In the genomic region with DNA sequence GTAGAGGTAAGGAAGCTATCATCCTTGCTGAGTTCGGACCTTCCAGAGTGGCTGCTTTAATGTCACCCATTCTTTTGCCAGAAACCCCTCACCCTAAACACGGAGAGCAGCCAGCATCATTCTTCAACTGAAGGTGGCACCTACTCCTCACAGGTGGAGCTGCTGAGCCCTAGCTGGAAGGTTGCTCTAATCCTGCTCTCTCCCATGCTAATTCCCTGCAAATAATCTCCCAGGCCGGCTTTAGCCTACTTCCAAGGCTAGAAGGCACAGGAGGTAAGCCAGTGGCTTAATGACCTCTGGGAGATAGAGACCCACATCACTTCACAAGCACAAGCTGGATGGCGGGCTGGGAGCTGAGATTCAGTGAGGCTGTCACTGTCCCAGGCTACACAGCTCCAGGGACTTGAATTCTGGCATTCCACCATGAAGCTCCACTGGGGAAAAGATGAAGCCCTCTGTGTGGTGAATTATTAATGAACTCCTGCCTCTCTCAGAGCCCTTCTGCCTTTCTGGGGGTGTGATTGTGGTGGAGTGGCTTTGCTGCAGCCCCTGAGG, we compare ENCODE assay signal across 23 mouse cellular contexts. TPM values are rescaled to one million over a fixed set of nuclear protein-coding genes. Genes with fewer than 3 reads are reported as not detected.
DNase-seq lines count a peak whose midpoint lies in the region; ATAC-seq and TF ChIP-seq lines count a peak whose summit lies in the region.
"Had no signal": no experiment of that assay in that cellular context is flagged by ENCODE, and none has a peak within 500 bp of the region (broad histone marks: within the 10 kb centered on the region; RNA-seq: fewer than 3 reads in every experiment).

No protein-coding gene starts in this region.

- H3K27ac ChIP-seq in hindbrain, embryonic 11.5 days (ENCODE audit: low read depth, low read length) = no peak overlapping the region
- no peak overlapping the region for H3K27ac ChIP-seq in hindbrain, embryonic 10.5 days
- no peak overlapping the region; the same call in 1 of the 2 replicates for H3K27ac ChIP-seq in neural tube, embryonic 13.5 days (replicated peaks)
- no peak overlapping the region for H3K27ac ChIP-seq in neural tube, embryonic 15.5 days (replicated peaks)
- H3K27ac ChIP-seq in midbrain, embryonic 13.5 days = no peak overlapping the region
- H3K27ac ChIP-seq in stomach, postnatal 0 days (replicated peaks) = no peak overlapping the region
- H3K27ac ChIP-seq in limb, embryonic 10.5 days = no peak overlapping the region
- H3K27ac ChIP-seq: embryonic facial prominence, embryonic 13.5 days; forebrain, embryonic 15.5 days; gastrocnemius, adult 2 months; limb, embryonic 12.5 days; liver, embryonic 13.5 days had no signal

- no peaks in the 10 kb centered on the region for H3K36me3 ChIP-seq in hindbrain, embryonic 11.5 days (ENCODE audit: control insufficient read depth, insufficient read depth, low read length)
- H3K36me3 ChIP-seq in hindbrain, embryonic 10.5 days = no peaks in the 10 kb centered on the region
- H3K36me3 ChIP-seq in neural tube, embryonic 13.5 days = no peaks in the 10 kb centered on the region
- H3K36me3 ChIP-seq in neural tube, embryonic 15.5 days = no peaks in the 10 kb centered on the region
- H3K36me3 ChIP-seq in midbrain, embryonic 13.5 days = no peaks in the 10 kb centered on the region
- no peaks in the 10 kb centered on the region for H3K36me3 ChIP-seq in stomach, postnatal 0 days (ENCODE audit: control insufficient read depth, insufficient read depth, low read length)
- H3K36me3 ChIP-seq in limb, embryonic 10.5 days = no peaks in the 10 kb centered on the region
- H3K36me3 ChIP-seq: embryonic facial prominence, embryonic 13.5 days; forebrain, embryonic 15.5 days; limb, embryonic 12.5 days; liver, embryonic 13.5 days had no signal

- H3K4me3 ChIP-seq in hindbrain, embryonic 11.5 days (ENCODE audit: low read depth, low read length) = no peak overlapping the region
- no peak overlapping the region for H3K4me3 ChIP-seq in hindbrain, embryonic 10.5 days
- H3K4me3 ChIP-seq in neural tube, embryonic 13.5 days = no peak overlapping the region
- no peak overlapping the region for H3K4me3 ChIP-seq in neural tube, embryonic 15.5 days (replicated peaks)
- no peak overlapping the region for H3K4me3 ChIP-seq in midbrain, embryonic 13.5 days (replicated peaks)
- H3K4me3 ChIP-seq in stomach, postnatal 0 days (ENCODE audit: low read depth, low read length) = no peak overlapping the region
- H3K4me3 ChIP-seq in limb, embryonic 10.5 days = no peak overlapping the region
- H3K4me3 ChIP-seq: embryonic facial prominence, embryonic 13.5 days; forebrain, embryonic 15.5 days; gastrocnemius, adult 2 months; limb, embryonic 12.5 days; liver, embryonic 13.5 days had no signal

- TF ChIP-seq EP300 in stomach, postnatal 0 days (optimal IDR thresholded peaks at IDR 0.05) = no peak

- no peak overlapping the region for H3K4me2 ChIP-seq in hindbrain, embryonic 11.5 days (replicated peaks; ENCODE audit: low read depth, low read length)
- H3K4me2 ChIP-seq in neural tube, embryonic 13.5 days = no peak overlapping the region
- no peak overlapping the region for H3K4me2 ChIP-seq in neural tube, embryonic 15.5 days
- H3K4me2 ChIP-seq in midbrain, embryonic 13.5 days (replicated peaks) = no peak overlapping the region
- no peak overlapping the region for H3K4me2 ChIP-seq in stomach, postnatal 0 days (replicated peaks; ENCODE audit: low read depth)
- H3K4me2 ChIP-seq: embryonic facial prominence, embryonic 13.5 days; forebrain, embryonic 15.5 days; heart, embryonic 11.5 days; limb, embryonic 12.5 days; liver, embryonic 13.5 days had no signal

- H3K9ac ChIP-seq in hindbrain, embryonic 11.5 days (ENCODE audit: low read depth, low read length) = no peak overlapping the region
- no peak overlapping the region for H3K9ac ChIP-seq in neural tube, embryonic 13.5 days
- no peak overlapping the region for H3K9ac ChIP-seq in neural tube, embryonic 15.5 days (replicated peaks)
- H3K9ac ChIP-seq in midbrain, embryonic 13.5 days (replicated peaks) = no peak overlapping the region
- H3K9ac ChIP-seq in stomach, postnatal 0 days (ENCODE audit: low read length) = no peak overlapping the region
- H3K9ac ChIP-seq: embryonic facial prominence, embryonic 13.5 days; forebrain, embryonic 15.5 days; limb, embryonic 12.5 days; liver, embryonic 13.5 days had no signal

- H3K27me3 ChIP-seq in hindbrain, embryonic 11.5 days (ENCODE audit: control insufficient read depth, insufficient read depth, low read length) = no peaks in the 10 kb centered on the region
- H3K27me3 ChIP-seq in hindbrain, embryonic 10.5 days (ENCODE audit: insufficient read depth, poor library complexity, severe bottlenecking) = no peaks in the 10 kb centered on the region
- no peaks in the 10 kb centered on the region for H3K27me3 ChIP-seq in neural tube, embryonic 13.5 days
- H3K27me3 ChIP-seq in neural tube, embryonic 15.5 days (replicated peaks) = no peaks in the 10 kb centered on the region
- no peaks in the 10 kb centered on the region for H3K27me3 ChIP-seq in midbrain, embryonic 13.5 days
- no peaks in the 10 kb centered on the region for H3K27me3 ChIP-seq in stomach, postnatal 0 days (ENCODE audit: control insufficient read depth, insufficient read depth, low read length)
- no peaks in the 10 kb centered on the region for H3K27me3 ChIP-seq in limb, embryonic 10.5 days (ENCODE audit: low read depth, poor library complexity, severe bottlenecking)
- H3K27me3 ChIP-seq: embryonic facial prominence, embryonic 13.5 days; forebrain, embryonic 15.5 days; limb, embryonic 12.5 days; liver, embryonic 13.5 days had no signal

- no peaks in the 10 kb centered on the region for H3K4me1 ChIP-seq in hindbrain, embryonic 11.5 days (replicated peaks; ENCODE audit: control insufficient read depth, insufficient read depth, low read length)
- H3K4me1 ChIP-seq in hindbrain, embryonic 10.5 days (replicated peaks) = no peaks in the 10 kb centered on the region
- peaks cover 7% of the 10 kb centered on the region; the same call in 1 of the 2 replicates for H3K4me1 ChIP-seq in neural tube, embryonic 13.5 days (replicated peaks)
- no peaks in the 10 kb centered on the region for H3K4me1 ChIP-seq in neural tube, embryonic 15.5 days
- H3K4me1 ChIP-seq in midbrain, embryonic 13.5 days (replicated peaks) = peaks cover 9% of the 10 kb centered on the region
- H3K4me1 ChIP-seq in stomach, postnatal 0 days (replicated peaks; ENCODE audit: control insufficient read depth, insufficient read depth) = no peaks in the 10 kb centered on the region
- H3K4me1 ChIP-seq in limb, embryonic 10.5 days = no peaks in the 10 kb centered on the region
- H3K4me1 ChIP-seq: embryonic facial prominence, embryonic 13.5 days; forebrain, embryonic 15.5 days; limb, embryonic 12.5 days; liver, embryonic 13.5 days had no signal

- H3K9me3 ChIP-seq in hindbrain, embryonic 11.5 days (ENCODE audit: control insufficient read depth, low read length) = no peaks in the 10 kb centered on the region
- no peaks in the 10 kb centered on the region for H3K9me3 ChIP-seq in hindbrain, embryonic 10.5 days
- no peaks in the 10 kb centered on the region for H3K9me3 ChIP-seq in neural tube, embryonic 13.5 days
- H3K9me3 ChIP-seq in neural tube, embryonic 15.5 days (replicated peaks) = no peaks in the 10 kb centered on the region
- no peaks in the 10 kb centered on the region for H3K9me3 ChIP-seq in midbrain, embryonic 13.5 days
- H3K9me3 ChIP-seq in stomach, postnatal 0 days (ENCODE audit: control insufficient read depth, low read length) = no peaks in the 10 kb centered on the region
- no peaks in the 10 kb centered on the region for H3K9me3 ChIP-seq in limb, embryonic 10.5 days (replicated peaks)
- H3K9me3 ChIP-seq: embryonic facial prominence, embryonic 13.5 days; forebrain, embryonic 15.5 days; liver, embryonic 13.5 days had no signal

- WGBS in hindbrain, embryonic 11.5 days = 49% methylated on average over 4 of the region's 4 CpGs
- 57% methylated on average over 4 of the region's 4 CpGs for WGBS in hindbrain, embryonic 10.5 days
- 38% methylated on average over 4 of the region's 4 CpGs for WGBS in neural tube, embryonic 13.5 days
- WGBS in neural tube, embryonic 15.5 days = 43% methylated on average over 4 of the region's 4 CpGs
- WGBS in midbrain, embryonic 13.5 days = 37% methylated on average over 4 of the region's 4 CpGs
- 51% methylated on average over 4 of the region's 4 CpGs for WGBS in stomach, postnatal 0 days
- 51% methylated on average over 4 of the region's 4 CpGs for WGBS in limb, embryonic 10.5 days

- no peak for TF ChIP-seq CTCF in stomach, postnatal 0 days (IDR thresholded peaks at IDR 0.05; ENCODE audit: low read depth)

- ATAC-seq in hindbrain, embryonic 11.5 days (ENCODE audit: low FRiP score) = peak; percentile 30; the same call in 1 of the 2 replicates
- ATAC-seq in neural tube, embryonic 13.5 days (ENCODE audit: low read depth) = peak; percentile 50; the same call in 1 of the 2 replicates
- no peak for ATAC-seq in neural tube, embryonic 15.5 days (ENCODE audit: low FRiP score)
- peak; percentile 79 for ATAC-seq in midbrain, embryonic 13.5 days
- ATAC-seq in stomach, postnatal 0 days (ENCODE audit: low FRiP score, low TSS enrichment) = no peak
- ATAC-seq: CD4-positive, CD25-positive, alpha-beta regulatory T cell, adult 4 months; forebrain, embryonic 15.5 days; Patski had no signal

- no peak for DNase-seq in hindbrain, embryonic 11.5 days (ENCODE audit: low spot score)
- DNase-seq in hindbrain, embryonic 10.5 days (ENCODE audit: low spot score) = no peak
- DNase-seq in retina, postnatal 1 day = peak; percentile 82
- no peak for DNase-seq in stomach, postnatal 0 days (ENCODE audit: low spot score)
- DNase-seq in limb, embryonic 10.5 days (ENCODE audit: low spot score) = no peak
- DNase-seq: adrenal gland, postnatal 10 days; cerebellum, adult 11 months; cerebellum, postnatal 10 days; gastrocnemius, adult 2 months; heart, postnatal 10 days; kidney, adult 2 months; kidney, postnatal 25 days; liver, embryonic 13.5 days; right cerebral cortex, adult 18-20 months had no signal

RNA-seq across cellular contexts. Expression of a gene that starts 54.2 kb away (rescaled TPM):
- 43.3 and 45.0 TPM in 2 replicates for polyA plus RNA-seq in hindbrain, embryonic 11.5 days (2014; fragmentation: Nextera tagmentation; extraction: Ambion mirVana)
- polyA plus RNA-seq in hindbrain, embryonic 10.5 days (2016; fragmentation: Nextera tagmentation; extraction: Ambion mirVana) = 28.6 and 36.4 TPM in 2 replicates
- 32.0 and 36.5 TPM in 2 replicates for polyA plus RNA-seq in neural tube, embryonic 13.5 days (2015; fragmentation: Nextera tagmentation; extraction: Ambion mirVana)
- polyA plus RNA-seq in neural tube, embryonic 15.5 days (2015; fragmentation: Nextera tagmentation; extraction: Ambion mirVana) = 28.9 and 29.0 TPM in 2 replicates
- 33.4 and 36.7 TPM in 2 replicates for polyA plus RNA-seq in midbrain, embryonic 13.5 days (2015; fragmentation: Nextera tagmentation; extraction: Ambion mirVana)
- 12.1 and 13.9 TPM in 2 replicates for polyA plus RNA-seq in stomach, postnatal 0 days (2015; fragmentation: Nextera tagmentation; extraction: Ambion mirVana)
- 33.7 and 35.7 TPM in 2 replicates for polyA plus RNA-seq in limb, embryonic 10.5 days (2016; fragmentation: Nextera tagmentation; extraction: Ambion mirVana)

Comparison
In these comparisons a context has a peak if more than half of its experiments do, and no peak if none do; other contexts are left out.
1. ATAC-seq: peak in hindbrain, embryonic 11.5 days (single experiment), neural tube, embryonic 13.5 days (single experiment) and midbrain, embryonic 13.5 days (single experiment); none in neural tube, embryonic 15.5 days (single experiment) and stomach, postnatal 0 days (single experiment).